Mouse (Mus musculus): ENCODE measurements at regions not wholly inside any gene's neighbourhood (a gene's known extent, or its start where the extent isn't known, plus 50 kb on each side); places are given as distances from the start of the nearest gene placed in this dataset.

DNA sequence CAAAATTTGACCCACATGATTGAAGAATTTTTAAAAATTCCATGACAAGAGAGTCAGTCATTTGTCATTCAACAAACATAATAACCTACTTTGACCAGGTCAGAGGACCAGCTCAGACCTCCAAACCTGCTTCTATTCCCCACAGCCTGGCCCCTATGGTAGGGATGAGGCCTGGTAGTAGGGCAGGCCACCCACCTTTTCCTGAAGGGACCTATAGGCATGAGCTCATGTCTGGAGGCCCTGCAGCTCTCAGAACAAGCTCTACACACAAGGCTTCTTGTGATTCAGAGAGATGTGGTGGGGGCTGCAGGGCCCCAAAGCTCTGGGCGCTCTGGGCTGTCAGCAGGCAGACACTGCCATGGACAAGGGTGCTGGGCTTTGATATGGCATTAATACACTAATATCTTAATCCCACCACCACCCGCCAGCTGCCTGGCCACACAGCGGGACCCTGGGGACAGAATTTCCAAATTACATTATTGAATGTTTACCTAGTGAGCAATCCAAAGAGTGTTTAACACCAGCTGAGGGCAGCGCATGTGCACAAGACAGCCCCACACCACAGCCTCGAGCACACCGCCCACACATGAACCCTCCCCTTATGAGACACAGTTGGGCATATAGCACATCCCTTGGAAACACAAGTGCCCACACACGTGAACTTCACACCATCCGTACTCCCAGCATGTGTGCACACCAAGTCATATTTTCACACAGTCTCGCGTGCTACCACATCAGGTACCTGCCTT lies 88.1 kb upstream of the Gm12830 start:
- TF ChIP-seq POLR2A (IDR thresholded peaks at IDR 0.05; ENCODE audit: low read depth, low read length) (no peak), CTCF (IDR thresholded peaks at IDR 0.05; ENCODE audit: extremely low read depth, insufficient read length, insufficient replicate concordance, low read depth, low read length) (no peak)
